Mouse (Mus musculus): ENCODE data around the gene Paxbp1. TPM values are rescaled to one million over a fixed set of nuclear protein-coding genes. Genes with fewer than 3 reads are reported as not detected.

Paxbp1 gene
- polyA plus RNA-seq, 1 experiment from 2014 or later, result 84.3 TPM

DNA sequence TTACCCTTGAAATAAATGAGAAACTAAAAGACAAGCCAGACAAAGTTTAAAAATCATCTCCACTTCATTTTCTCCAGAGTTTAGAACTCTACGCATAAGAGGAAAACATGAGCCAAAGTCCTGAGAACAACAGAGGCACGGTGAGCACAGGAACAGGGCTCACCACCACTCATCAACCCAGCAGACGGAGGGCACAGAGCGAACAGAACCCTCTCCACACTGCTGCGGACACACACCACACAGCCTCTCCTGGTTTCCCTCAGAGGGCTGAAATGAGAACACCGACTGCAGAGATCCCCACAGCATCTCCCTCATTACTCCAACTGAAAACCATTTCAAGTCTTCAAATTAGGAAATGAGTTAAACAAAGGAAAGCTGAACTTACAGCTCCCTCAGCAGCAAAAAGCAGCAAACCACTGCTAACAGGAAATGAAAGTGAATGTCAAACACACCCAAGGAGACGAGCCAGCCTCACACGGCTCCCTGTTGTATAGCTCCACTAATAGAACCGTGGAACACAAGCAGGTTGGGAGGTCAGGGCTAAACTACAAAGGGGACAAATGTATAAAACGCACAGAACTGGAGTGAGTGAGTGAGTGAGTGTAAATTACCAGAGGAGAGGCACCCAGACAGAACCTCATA is 23.4 kb downstream of the Paxbp1 start:
- H3K27me3 ChIP-seq (ENCODE audit: control insufficient read depth, insufficient read depth, low read length), result no peaks in the 10 kb centered on the region
- ATAC-seq (replicated peaks; ENCODE audit: insufficient number of reproducible peaks, low FRiP score, low TSS enrichment, low read depth) (no peak), DNase-seq (ENCODE audit: low spot score) (no peak)
- no peak overlapping the region for H3K9ac ChIP-seq (replicated peaks; ENCODE audit: low read length)
- no peak overlapping the region for H3K4me2 ChIP-seq (ENCODE audit: low read depth, low read length)
- no peak overlapping the region for H3K27ac ChIP-seq (replicated peaks; ENCODE audit: low read depth, low read length)
- 92% methylated on average over 10 of the region's 10 CpGs for WGBS
- H3K36me3 ChIP-seq (replicated peaks; ENCODE audit: control insufficient read depth, insufficient read depth, low read depth, low read length), result peaks cover 20% of the 10 kb centered on the region
- no peak overlapping the region for H3K4me3 ChIP-seq (ENCODE audit: low read depth, low read length)
- no peaks in the 10 kb centered on the region for H3K9me3 ChIP-seq (replicated peaks; ENCODE audit: control insufficient read depth, low read length)
- no peaks in the 10 kb centered on the region for H3K4me1 ChIP-seq (ENCODE audit: control insufficient read depth, insufficient read depth, low read length)

DNA sequence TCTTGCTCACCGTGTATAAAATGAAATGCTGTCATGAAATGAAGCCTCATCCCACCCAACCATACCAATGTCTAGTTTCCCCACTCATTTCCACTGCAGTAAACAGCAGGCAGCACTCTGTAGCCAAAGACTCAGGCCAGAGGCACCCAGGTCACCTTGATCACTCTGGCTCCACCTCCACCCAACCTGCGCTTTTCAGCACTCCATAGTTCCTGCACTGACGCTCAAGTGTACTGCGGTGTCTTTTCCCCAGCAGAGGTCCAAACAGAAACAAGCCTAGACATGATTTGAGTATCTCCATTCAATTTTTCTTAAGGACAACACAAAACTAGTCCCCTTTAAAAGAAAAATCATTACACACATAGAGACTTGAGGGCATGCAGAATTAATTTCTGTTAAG is 24.9 kb downstream of the Paxbp1 start:
- no peak for ATAC-seq (replicated peaks; ENCODE audit: insufficient number of reproducible peaks, low FRiP score, low TSS enrichment, low read depth)
- no peak overlapping the region for H3K9ac ChIP-seq (replicated peaks; ENCODE audit: low read length)
- 98% methylated on average over 4 of the region's 4 CpGs for WGBS

DNA sequence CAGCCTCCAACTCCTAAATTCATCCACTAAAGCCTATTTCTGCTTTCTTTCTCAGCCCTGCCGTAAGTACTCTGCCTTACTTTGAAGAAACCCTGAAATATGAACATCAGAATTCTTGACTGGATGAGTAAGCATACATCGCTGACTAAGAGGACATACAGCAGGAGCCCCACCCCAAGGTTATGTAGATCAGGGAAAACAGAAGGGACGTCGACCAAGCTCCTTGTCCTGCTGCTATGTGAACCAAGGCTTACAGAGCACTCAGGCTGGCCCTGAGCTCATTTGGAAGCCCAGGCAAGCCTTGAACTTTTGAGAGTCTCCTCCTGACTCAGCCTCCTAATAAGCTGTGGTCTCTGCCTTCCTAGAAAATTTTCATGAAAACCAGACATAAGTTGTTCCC is 28.6 kb downstream of the Paxbp1 start:
- no peaks in the 10 kb centered on the region for H3K9me3 ChIP-seq (replicated peaks; ENCODE audit: control insufficient read depth, low read length)
- 88% methylated on average over 4 of the region's 4 CpGs for WGBS
- no peaks in the 10 kb centered on the region for H3K4me1 ChIP-seq (ENCODE audit: control insufficient read depth, insufficient read depth, low read length)
- DNase-seq (ENCODE audit: low spot score) (no peak), ATAC-seq (replicated peaks; ENCODE audit: insufficient number of reproducible peaks, low FRiP score, low TSS enrichment, low read depth) (no peak)
- H3K9ac ChIP-seq (replicated peaks; ENCODE audit: low read length), result no peak overlapping the region
- H3K4me3 ChIP-seq (ENCODE audit: low read depth, low read length), result no peak overlapping the region
- no peaks in the 10 kb centered on the region; the same call in 1 of the 2 replicates for H3K36me3 ChIP-seq (replicated peaks; ENCODE audit: control insufficient read depth, insufficient read depth, low read depth, low read length)
- no peaks in the 10 kb centered on the region for H3K27me3 ChIP-seq (ENCODE audit: control insufficient read depth, insufficient read depth, low read length)
- no peak overlapping the region for H3K27ac ChIP-seq (replicated peaks; ENCODE audit: low read depth, low read length)
- no peak overlapping the region for H3K4me2 ChIP-seq (ENCODE audit: low read depth, low read length)

More for the DNA sequence above, 24.9 kb downstream of the Paxbp1 start:
- Histone ChIP-seq H3K27ac (replicated peaks; ENCODE audit: low read depth, low read length) (no peak overlapping the region), H3K4me2 (ENCODE audit: low read depth, low read length) (no peak overlapping the region), H3K27me3 (ENCODE audit: control insufficient read depth, insufficient read depth, low read length) (no peaks in the 10 kb centered on the region), H3K4me3 (ENCODE audit: low read depth, low read length) (no peak overlapping the region), H3K4me1 (ENCODE audit: control insufficient read depth, insufficient read depth, low read length) (no peaks in the 10 kb centered on the region), H3K36me3 (replicated peaks; ENCODE audit: control insufficient read depth, insufficient read depth, low read depth, low read length) (peaks cover 11% of the 10 kb centered on the region), H3K9me3 (replicated peaks; ENCODE audit: control insufficient read depth, low read length) (no peaks in the 10 kb centered on the region)
- DNase-seq (ENCODE audit: low spot score), result no peak

DNA sequence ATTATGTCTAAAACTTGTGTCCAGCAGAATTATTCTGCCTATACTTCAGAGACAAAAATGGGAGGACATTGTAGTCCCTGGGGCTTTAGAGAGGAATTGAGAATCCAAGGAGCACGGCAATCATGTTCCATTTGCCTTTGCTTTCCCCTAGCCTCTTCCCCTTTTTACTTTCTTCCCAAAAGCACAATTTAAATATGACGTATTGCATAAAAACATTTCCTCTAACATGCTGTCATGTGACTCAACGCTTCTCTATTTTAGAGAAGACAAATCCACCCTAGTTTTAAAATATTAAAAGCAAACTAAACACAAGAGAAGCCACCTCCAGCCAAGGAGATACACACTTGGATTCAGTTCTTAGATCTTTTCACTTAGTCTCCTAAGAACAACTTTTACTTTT is 32.5 kb downstream of the Paxbp1 start:
- ATAC-seq (replicated peaks; ENCODE audit: insufficient number of reproducible peaks, low FRiP score, low TSS enrichment, low read depth), result no peak
- no peak overlapping the region for H3K9ac ChIP-seq (replicated peaks; ENCODE audit: low read length)
- no peaks in the 10 kb centered on the region for H3K36me3 ChIP-seq (replicated peaks; ENCODE audit: control insufficient read depth, insufficient read depth, low read depth, low read length)
- DNase-seq (ENCODE audit: low spot score), result no peak
- no peaks in the 10 kb centered on the region for H3K27me3 ChIP-seq (ENCODE audit: control insufficient read depth, insufficient read depth, low read length)
- H3K4me1 ChIP-seq (ENCODE audit: control insufficient read depth, insufficient read depth, low read length), result no peaks in the 10 kb centered on the region
- no peaks in the 10 kb centered on the region for H3K9me3 ChIP-seq (replicated peaks; ENCODE audit: control insufficient read depth, low read length)
- no peak overlapping the region for H3K27ac ChIP-seq (replicated peaks; ENCODE audit: low read depth, low read length)
- WGBS, result 51% methylated on average over 3 of the region's 3 CpGs
- peak overlapping the region; percentile 86 for H3K4me3 ChIP-seq (ENCODE audit: low read depth, low read length)
- H3K4me2 ChIP-seq (ENCODE audit: low read depth, low read length), result peak overlapping the region; percentile 86

DNA sequence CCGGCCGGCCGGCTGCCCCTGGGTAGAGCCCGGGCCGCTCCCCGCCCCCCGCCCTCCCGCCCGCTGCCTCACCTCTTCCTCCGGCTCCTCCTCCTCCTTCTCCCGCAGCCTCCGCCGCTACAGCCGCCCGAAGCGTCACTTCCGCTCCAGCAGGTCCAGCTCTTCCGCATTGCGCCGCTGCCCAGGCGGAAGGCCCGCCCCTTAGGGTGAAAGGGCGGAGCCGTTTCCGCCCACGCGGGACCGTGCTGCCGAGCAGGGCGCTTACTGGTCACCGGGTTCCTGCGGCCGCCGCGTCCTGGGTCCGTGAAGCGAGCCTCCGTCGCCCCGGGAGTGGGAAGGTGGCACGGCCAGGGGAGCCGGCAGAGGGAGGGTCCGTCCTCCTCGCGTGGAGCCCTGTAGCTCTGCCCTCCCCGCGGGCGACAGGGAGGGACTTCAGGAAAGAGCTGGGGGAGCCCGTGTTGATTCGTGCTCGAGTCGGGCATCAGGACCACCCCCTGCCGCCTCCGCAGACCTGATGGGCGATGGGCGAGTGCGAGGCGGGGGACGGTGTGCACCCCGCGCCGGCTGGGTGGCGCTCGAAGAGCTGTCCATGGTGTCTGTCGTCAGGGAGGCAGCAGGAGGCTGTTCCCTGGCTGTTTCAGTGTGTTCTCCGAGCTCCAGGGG is 33.2 kb downstream of the Paxbp1 start, which contains the start of gene Synj1:
TSS of gene Synj1 (minus strand) at position 288 of the 663 bp plus-strand sequence.
- ATAC-seq (replicated peaks; ENCODE audit: insufficient number of reproducible peaks, low FRiP score, low TSS enrichment, low read depth) (peak; percentile 95), DNase-seq (ENCODE audit: low spot score) (peak; percentile 92)
- Histone ChIP-seq H3K27me3 (ENCODE audit: control insufficient read depth, insufficient read depth, low read length) (no peaks in the 10 kb centered on the region), H3K36me3 (replicated peaks; ENCODE audit: control insufficient read depth, insufficient read depth, low read depth, low read length) (no peaks in the 10 kb centered on the region), H3K9me3 (replicated peaks; ENCODE audit: control insufficient read depth, low read length) (no peaks in the 10 kb centered on the region), H3K4me1 (ENCODE audit: control insufficient read depth, insufficient read depth, low read length) (no peaks in the 10 kb centered on the region), H3K4me3 (ENCODE audit: low read depth, low read length) (peak within 1 kb of the TSS; percentile 86), H3K27ac (replicated peaks; ENCODE audit: low read depth, low read length) (peak within 1 kb of the TSS; percentile 75), H3K9ac (replicated peaks; ENCODE audit: low read length) (peak within 1 kb of the TSS; percentile 75), H3K4me2 (ENCODE audit: low read depth, low read length) (peak within 1 kb of the TSS; percentile 86)
- WGBS, result under 1% methylated on average over 57 of the region's 66 CpGs

DNA sequence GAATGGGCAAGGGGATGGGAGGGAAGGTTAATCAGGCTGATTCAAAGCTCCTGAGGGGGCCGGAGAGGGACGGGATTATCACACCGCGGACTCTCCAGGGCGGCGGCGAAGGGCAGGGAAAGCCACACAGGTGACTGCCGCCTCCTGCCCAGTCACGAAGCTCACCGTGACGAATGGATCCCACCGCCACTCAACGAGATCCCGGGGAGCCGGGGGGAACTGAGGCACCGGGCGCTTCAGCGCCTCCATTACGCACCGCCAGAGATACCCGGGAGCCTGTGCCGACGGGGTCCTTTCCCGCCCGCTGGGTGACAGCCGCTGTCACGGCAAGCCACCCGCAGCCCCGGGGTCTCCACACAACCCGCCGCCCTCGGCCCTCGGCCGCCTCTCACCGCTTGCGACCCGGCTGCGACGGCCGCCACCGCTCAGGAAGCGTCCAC is 33.7 kb downstream of the Paxbp1 start:
- Histone ChIP-seq H3K9me3 (replicated peaks; ENCODE audit: control insufficient read depth, low read length) (no peaks in the 10 kb centered on the region), H3K4me1 (ENCODE audit: control insufficient read depth, insufficient read depth, low read length) (no peaks in the 10 kb centered on the region), H3K36me3 (replicated peaks; ENCODE audit: control insufficient read depth, insufficient read depth, low read depth, low read length) (no peaks in the 10 kb centered on the region), H3K27ac (replicated peaks; ENCODE audit: low read depth, low read length) (no peak overlapping the region; the same call in 1 of the 2 replicates), H3K4me3 (ENCODE audit: low read depth, low read length) (peak overlapping the region; percentile 86), H3K27me3 (ENCODE audit: control insufficient read depth, insufficient read depth, low read length) (no peaks in the 10 kb centered on the region), H3K9ac (replicated peaks; ENCODE audit: low read length) (peak overlapping the region; percentile 75), H3K4me2 (ENCODE audit: low read depth, low read length) (peak overlapping the region; percentile 86)
- ATAC-seq (replicated peaks; ENCODE audit: insufficient number of reproducible peaks, low FRiP score, low TSS enrichment, low read depth) (peak; percentile 30), DNase-seq (ENCODE audit: low spot score) (no peak)
- 0% methylated on average over 41 of the region's 42 CpGs for WGBS

DNA sequence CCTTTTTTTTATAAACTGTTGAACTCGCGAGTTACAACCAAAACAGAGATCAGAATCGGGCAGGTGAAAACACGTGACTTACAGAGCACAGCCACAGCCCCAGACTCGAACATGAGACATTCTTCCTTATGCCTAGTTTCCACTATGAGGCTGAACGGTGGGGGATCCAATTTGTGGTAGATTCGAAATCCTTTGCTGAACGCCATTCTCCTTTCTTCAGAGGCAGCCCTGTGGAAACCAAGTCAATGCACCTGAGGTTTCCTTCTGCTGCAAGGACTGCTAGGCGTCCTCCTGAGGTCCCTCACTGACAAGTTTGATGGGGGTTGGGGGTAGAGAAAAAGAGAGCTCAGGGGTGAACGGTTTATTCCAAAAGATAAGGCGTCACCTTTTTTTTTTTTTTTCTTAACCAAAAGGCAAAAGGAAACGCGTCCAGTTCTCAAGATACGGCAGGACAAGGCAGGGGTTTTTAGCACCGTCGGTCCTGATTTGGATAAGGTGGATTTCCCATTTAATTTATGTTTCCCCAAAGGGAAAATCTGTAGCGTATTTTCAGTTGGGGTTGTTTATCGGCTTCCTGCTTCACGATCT is 34.3 kb downstream of the Paxbp1 start:
- peak overlapping the region; percentile 75 for H3K9ac ChIP-seq (replicated peaks; ENCODE audit: low read length)
- no peaks in the 10 kb centered on the region for H3K27me3 ChIP-seq (ENCODE audit: control insufficient read depth, insufficient read depth, low read length)
- ATAC-seq (replicated peaks; ENCODE audit: insufficient number of reproducible peaks, low FRiP score, low TSS enrichment, low read depth) (no peak), DNase-seq (ENCODE audit: low spot score) (peak; percentile 12)
- under 1% methylated on average over 19 of the region's 19 CpGs for WGBS
- no peaks in the 10 kb centered on the region for H3K4me1 ChIP-seq (ENCODE audit: control insufficient read depth, insufficient read depth, low read length)
- H3K4me2 ChIP-seq (ENCODE audit: low read depth, low read length), result peak overlapping the region; percentile 86
- no peaks in the 10 kb centered on the region for H3K9me3 ChIP-seq (replicated peaks; ENCODE audit: control insufficient read depth, low read length)
- no peaks in the 10 kb centered on the region for H3K36me3 ChIP-seq (replicated peaks; ENCODE audit: control insufficient read depth, insufficient read depth, low read depth, low read length)
- peak overlapping the region; percentile 86 for H3K4me3 ChIP-seq (ENCODE audit: low read depth, low read length)
- no peak overlapping the region for H3K27ac ChIP-seq (replicated peaks; ENCODE audit: low read depth, low read length)
